Comparison of ENCODE assay signal across 9 mouse cellular contexts in genomic region chr11:18821384-18821783, GRCm38 (mm10).
A peak's percentile ranks its signal among the peaks of the same experiment; 100 is the strongest.
DNase-seq lines count a peak whose midpoint lies in the region; ATAC-seq and TF ChIP-seq lines count a peak whose summit lies in the region.
"Had no signal": no experiment of that assay in that cellular context is flagged by ENCODE, and none has a peak within 500 bp of the region (broad histone marks: within the 10 kb centered on the region; RNA-seq: fewer than 3 reads in every experiment).

No protein-coding gene starts in this region.

- H3K4me1 ChIP-seq in kidney, adult 2 months (ENCODE audit: control insufficient read depth, insufficient read depth, low read length), result no peaks in the 10 kb centered on the region
- H3K4me1 ChIP-seq in kidney, embryonic 14.5 days (ENCODE audit: control insufficient read depth, insufficient read depth, low read length), result no peaks in the 10 kb centered on the region
- no peaks in the 10 kb centered on the region for H3K4me1 ChIP-seq in hindbrain, embryonic 14.5 days (replicated peaks; ENCODE audit: control insufficient read depth, insufficient read depth, low read length)
- H3K4me1 ChIP-seq: midbrain, embryonic 12.5 days had no signal

- no peak for TF ChIP-seq POLR2A in kidney, adult 2 months (IDR thresholded peaks at IDR 0.05; ENCODE audit: low read depth, low read length)

- DNase-seq in kidney, adult 2 months, result peak; percentile 38
- DNase-seq in R1 (ENCODE audit: low read depth, low spot score), result peak; percentile 19
- peak; percentile 19 to 32 for DNase-seq in cerebellum, postnatal 36 days
- peak; percentile 24 for DNase-seq in lung, postnatal 25 days (ENCODE audit: low spot score)
- no peak for DNase-seq in MN1 (ENCODE audit: low spot score)
- DNase-seq in hindbrain, embryonic 14.5 days (ENCODE audit: low spot score), result no peak
- DNase-seq in layer of hippocampus, postnatal 36 days, result no peak

- H3K27ac ChIP-seq in kidney, adult 2 months (ENCODE audit: insufficient read depth, low read depth, low read length), result no peak overlapping the region
- no peak overlapping the region for H3K27ac ChIP-seq in kidney, embryonic 14.5 days (ENCODE audit: low read depth, low read length)
- H3K27ac ChIP-seq in hindbrain, embryonic 14.5 days, result no peak overlapping the region
- H3K27ac ChIP-seq: midbrain, embryonic 12.5 days had no signal

- no peak for ATAC-seq in kidney, embryonic 14.5 days (ENCODE audit: low FRiP score, low TSS enrichment)
- no peak for ATAC-seq in hindbrain, embryonic 14.5 days (ENCODE audit: low FRiP score)

- peak; percentile 55 for TF ChIP-seq CTCF in kidney, adult 2 months (conservative IDR thresholded peaks at IDR 0.05; ENCODE audit: insufficient read depth, insufficient read length, low read depth, low read length)

- 43% methylated on average over 1 of the region's 1 CpGs for WGBS in kidney, adult 2 months
- 63% methylated on average over 1 of the region's 1 CpGs for WGBS in kidney, embryonic 14.5 days
- WGBS in hindbrain, embryonic 14.5 days, result 49% methylated on average over 1 of the region's 1 CpGs

- no peaks in the 10 kb centered on the region for H3K27me3 ChIP-seq in kidney, adult 2 months (replicated peaks; ENCODE audit: control insufficient read depth, insufficient read depth, low read length)
- H3K27me3 ChIP-seq in kidney, embryonic 14.5 days (ENCODE audit: control insufficient read depth, insufficient read depth, low read length), result no peaks in the 10 kb centered on the region
- no peaks in the 10 kb centered on the region for H3K27me3 ChIP-seq in hindbrain, embryonic 14.5 days (ENCODE audit: control insufficient read depth, insufficient read depth, low read length)
- H3K27me3 ChIP-seq: midbrain, embryonic 12.5 days had no signal

- H3K9ac ChIP-seq in kidney, embryonic 14.5 days (ENCODE audit: low read depth, low read length), result no peak overlapping the region
- H3K9ac ChIP-seq in hindbrain, embryonic 14.5 days, result no peak overlapping the region
- H3K9ac ChIP-seq: midbrain, embryonic 12.5 days had no signal

- no peaks in the 10 kb centered on the region for H3K36me3 ChIP-seq in kidney, adult 2 months (ENCODE audit: control insufficient read depth, insufficient read depth, low read length)
- no peaks in the 10 kb centered on the region for H3K36me3 ChIP-seq in kidney, embryonic 14.5 days (ENCODE audit: control insufficient read depth, insufficient read depth, low read length)
- no peaks in the 10 kb centered on the region for H3K36me3 ChIP-seq in hindbrain, embryonic 14.5 days (replicated peaks; ENCODE audit: control insufficient read depth, insufficient read depth)
- H3K36me3 ChIP-seq: midbrain, embryonic 12.5 days had no signal

- H3K4me3 ChIP-seq in kidney, adult 2 months (ENCODE audit: insufficient read depth, low read depth, low read length), result no peak overlapping the region
- no peak overlapping the region for H3K4me3 ChIP-seq in kidney, embryonic 14.5 days (ENCODE audit: low read length)
- H3K4me3 ChIP-seq in hindbrain, embryonic 14.5 days (replicated peaks; ENCODE audit: low read length), result no peak overlapping the region
- H3K4me3 ChIP-seq: midbrain, embryonic 12.5 days had no signal

- H3K4me2 ChIP-seq in kidney, embryonic 14.5 days (replicated peaks; ENCODE audit: low read depth, low read length), result no peak overlapping the region
- H3K4me2 ChIP-seq in hindbrain, embryonic 14.5 days (replicated peaks), result no peak overlapping the region
- H3K4me2 ChIP-seq: midbrain, embryonic 12.5 days had no signal

- H3K9me3 ChIP-seq in kidney, embryonic 14.5 days (ENCODE audit: control insufficient read depth, low read length), result no peaks in the 10 kb centered on the region
- no peaks in the 10 kb centered on the region for H3K9me3 ChIP-seq in hindbrain, embryonic 14.5 days (ENCODE audit: control insufficient read depth, low read length)
- H3K9me3 ChIP-seq: midbrain, embryonic 12.5 days had no signal

Comparison
In these comparisons a context has a peak if more than half of its experiments do, and no peak if none do; other contexts are left out.
1. DNase-seq: peak in kidney, adult 2 months (single experiment), R1 (single experiment), cerebellum, postnatal 36 days (2 of 2) and lung, postnatal 25 days (single experiment); none in MN1 (single experiment), hindbrain, embryonic 14.5 days (single experiment) and layer of hippocampus, postnatal 36 days (0 of 2).